Mouse (Mus musculus) kidney, postnatal 25 days (tissue): ENCODE measurements around the gene Rarb.

Experiments
- DNase-seq, 2 experiments: peaks; one replicate each; pipeline ENCODE4 v3.0.0; 2021; ENCODE audit warnings: mixed read lengths in 2 of 2

Rarb gene

GRCm38 (mm10) chr14:16431941-16432499, 386.9 kb downstream of the Rarb start:
- no peak for DNase-seq

- no peak for DNase-seq
These were observed 391.4 kb downstream of the Rarb start for GRCm38 (mm10) chr14:16427569-16427968.

GRCm38 (mm10) chr14:16414163-16414562, 404.8 kb downstream of the Rarb start:
- no peak for DNase-seq

GRCm38 (mm10) chr14:16405187-16405586, 413.8 kb downstream of the Rarb start:
- no peak for DNase-seq

- no peak for DNase-seq
These were observed 434.2 kb downstream of the Rarb start for GRCm38 (mm10) chr14:16384783-16385182.
